Mouse (Mus musculus): ENCODE measurements around the gene Jam3.

The Jam3 gene

GRCm38 (mm10) chr9:27111756-27112155, 43.5 kb downstream of the Jam3 start:
- no peak for DNase-seq (ENCODE audit: low read depth, low spot score)

GRCm38 (mm10) chr9:27110681-27111080, 44.5 kb downstream of the Jam3 start:
- peak; percentile 55 for DNase-seq (ENCODE audit: low read depth, low spot score)

GRCm38 (mm10) chr9:27109533-27110514, 45.4 kb downstream of the Jam3 start:
- DNase-seq (ENCODE audit: low read depth, low spot score): peak; percentile 69

GRCm38 (mm10) chr9:27108451-27108850, 46.8 kb downstream of the Jam3 start:
- DNase-seq (ENCODE audit: low read depth, low spot score): peak; percentile 22

GRCm38 (mm10) chr9:27106081-27106480, 49.1 kb downstream of the Jam3 start:
- peak; percentile 44 for DNase-seq (ENCODE audit: low read depth, low spot score)

GRCm38 (mm10) chr9:27101466-27101865, 53.8 kb downstream of the Jam3 start:
- no peak for DNase-seq (ENCODE audit: low read depth, low spot score)

GRCm38 (mm10) chr9:27099474-27099873, 55.7 kb downstream of the Jam3 start:
- DNase-seq (ENCODE audit: low read depth, low spot score): no peak

GRCm38 (mm10) chr9:27098557-27098956, 56.7 kb downstream of the Jam3 start:
- DNase-seq (ENCODE audit: low read depth, low spot score): no peak

GRCm38 (mm10) chr9:27098092-27098491, 57.1 kb downstream of the Jam3 start:
- peak; percentile 18 for DNase-seq (ENCODE audit: low read depth, low spot score)

GRCm38 (mm10) chr9:27092916-27093315, 62.3 kb downstream of the Jam3 start:
- no peak for DNase-seq (ENCODE audit: low read depth, low spot score)

- no peak for DNase-seq (ENCODE audit: low read depth, low spot score)
Measured at GRCm38 (mm10) chr9:27090801-27091775, 64.1 kb downstream of the Jam3 start.

- DNase-seq (ENCODE audit: low read depth, low spot score): no peak
Measured at GRCm38 (mm10) chr9:27090134-27090533, 65.1 kb downstream of the Jam3 start.

GRCm38 (mm10) chr9:27087402-27087801, 67.8 kb downstream of the Jam3 start:
- DNase-seq (ENCODE audit: low read depth, low spot score): no peak

- no peak for DNase-seq (ENCODE audit: low read depth, low spot score)
Measured at GRCm38 (mm10) chr9:27086256-27086655, 69.0 kb downstream of the Jam3 start.

- DNase-seq (ENCODE audit: low read depth, low spot score): no peak
Measured at GRCm38 (mm10) chr9:27075812-27076211, 79.4 kb downstream of the Jam3 start.

- no peak for DNase-seq (ENCODE audit: low read depth, low spot score)
Measured at GRCm38 (mm10) chr9:27074677-27075076, 80.5 kb downstream of the Jam3 start.

GRCm38 (mm10) chr9:27070895-27071294, 84.3 kb downstream of the Jam3 start:
- no peak for DNase-seq (ENCODE audit: low read depth, low spot score)

- no peak for DNase-seq (ENCODE audit: low read depth, low spot score)
Measured at GRCm38 (mm10) chr9:27058341-27058740, 96.9 kb downstream of the Jam3 start.

GRCm38 (mm10) chr9:27049492-27049891, 105.7 kb downstream of the Jam3 start:
- DNase-seq (ENCODE audit: low read depth, low spot score): no peak
